Mouse (Mus musculus): Measurements from ENCODE around the gene Usp40. TPM values are rescaled to one million over a fixed set of nuclear protein-coding genes. Genes with fewer than 3 reads are reported as not detected.

Gene Usp40
- polyA plus RNA-seq, 2 experiments, result 4.5 to 4.9 TPM

DNA sequence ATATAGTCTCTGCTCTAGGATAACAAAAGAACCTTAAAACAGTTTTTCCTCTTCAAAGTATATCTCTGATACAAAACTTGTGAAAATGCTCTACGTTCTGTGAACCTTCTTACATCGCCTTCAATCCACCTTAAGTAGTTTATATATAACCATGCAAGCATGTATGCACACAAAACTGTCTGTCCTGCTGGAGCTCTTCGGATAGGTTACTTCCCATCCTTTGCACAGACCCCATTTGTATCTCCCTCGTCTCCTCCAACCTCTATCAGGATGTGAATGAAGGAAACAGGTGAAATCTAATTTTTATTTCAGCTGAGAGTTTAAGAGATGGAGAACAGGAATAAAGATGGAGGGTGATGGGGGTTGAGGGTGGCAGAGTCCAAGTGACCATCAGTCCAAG lies 384 bp upstream of the Usp40 start:
- peak overlapping the region; percentile 85 for H3K9ac ChIP-seq (replicated peaks)

DNA sequence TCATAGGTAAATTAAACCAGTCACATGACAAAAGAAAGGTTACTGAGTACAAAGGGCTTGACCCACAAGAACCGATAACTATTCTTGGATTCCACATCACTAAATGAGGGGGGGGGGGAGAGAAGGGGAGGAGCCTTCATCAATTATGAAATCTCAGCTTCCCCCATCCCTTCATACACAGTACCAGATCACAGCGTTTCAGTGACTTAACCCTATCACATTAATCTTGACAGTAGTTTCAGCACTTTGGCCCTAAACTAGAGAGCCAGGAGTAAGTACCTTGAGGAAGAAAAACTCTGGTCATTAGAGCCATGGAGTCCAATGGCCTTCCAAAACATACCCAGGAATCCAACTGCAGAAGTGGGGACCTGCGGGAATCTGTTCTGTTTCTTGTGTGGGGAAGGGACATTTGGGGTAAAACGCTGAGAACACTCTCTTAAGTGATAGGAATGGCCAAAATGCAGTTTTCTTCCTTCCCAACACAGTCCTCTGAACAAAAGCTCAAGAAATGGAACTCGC lies 600 bp downstream of the Usp40 start:
- peak overlapping the region; percentile 85 for H3K9ac ChIP-seq (replicated peaks)
- H3K4me2 ChIP-seq (ENCODE audit: low read depth), result peak overlapping the region; percentile 72
- H3K9me3 ChIP-seq (ENCODE audit: control insufficient read depth, low read length), result no peaks in the 10 kb centered on the region
- 10% methylated on average over 5 of the region's 5 CpGs for WGBS (ENCODE audit: insufficient replicate concordance)
- no peaks in the 10 kb centered on the region for H3K36me3 ChIP-seq (replicated peaks; ENCODE audit: control insufficient read depth, insufficient read depth, low read depth)
- DNase-seq (ENCODE audit: low read depth in 3 of 3, low spot score in 3 of 3), result no peak
- no peaks in the 10 kb centered on the region for H3K27me3 ChIP-seq (ENCODE audit: control insufficient read depth, insufficient read depth, low read length)
- 0 out of 2 replicates have a peak, but pooled peaks have one; percentile 36 for ATAC-seq (ENCODE audit: insufficient read depth)
- H3K4me3 ChIP-seq (ENCODE audit: insufficient read depth in 1 of 2, low read depth in 2 of 2, low read length in 2 of 2), result peak overlapping the region; percentile 81
- H3K4me1 ChIP-seq (replicated peaks; ENCODE audit: control insufficient read depth in 2 of 2, insufficient read depth in 2 of 2, low read length in 1 of 2), result peaks cover 0 to 4% of the 10 kb centered on the region in 2 experiments; a peak in 2 of 4 replicates
- TF ChIP-seq CTCF (IDR thresholded peaks at IDR 0.05; ENCODE audit: low read depth) (no peak), EP300 (IDR thresholded peaks at IDR 0.05; ENCODE audit: low read depth) (no peak)
- no peak overlapping the region; the same call in 1 of the 2 replicates for H3K27ac ChIP-seq

More for the DNA sequence above, 384 bp upstream of the Usp40 start:
- no peaks in the 10 kb centered on the region for H3K9me3 ChIP-seq (ENCODE audit: control insufficient read depth, low read length)
- H3K27me3 ChIP-seq (ENCODE audit: control insufficient read depth, insufficient read depth, low read length), result no peaks in the 10 kb centered on the region
- H3K36me3 ChIP-seq (replicated peaks; ENCODE audit: control insufficient read depth, insufficient read depth, low read depth), result no peaks in the 10 kb centered on the region
- ATAC-seq (ENCODE audit: insufficient read depth), result no peak
- peaks cover 0 to 4% of the 10 kb centered on the region in 2 experiments; a peak in 2 of 4 replicates for H3K4me1 ChIP-seq (replicated peaks; ENCODE audit: control insufficient read depth in 2 of 2, insufficient read depth in 2 of 2, low read length in 1 of 2)
- peak overlapping the region; percentile 72 for H3K4me2 ChIP-seq (ENCODE audit: low read depth)
- peak overlapping the region in 1 of 2 experiments; percentile 81; a peak in 2 of 4 replicates for H3K4me3 ChIP-seq (ENCODE audit: insufficient read depth in 1 of 2, low read depth in 2 of 2, low read length in 2 of 2)
- 38% methylated on average over 4 of the region's 4 CpGs for WGBS (ENCODE audit: insufficient replicate concordance)
- no peak for DNase-seq (ENCODE audit: low read depth in 3 of 3, low spot score in 3 of 3)
- H3K27ac ChIP-seq, result no peak overlapping the region
- TF ChIP-seq CTCF (IDR thresholded peaks at IDR 0.05; ENCODE audit: low read depth) (no peak), EP300 (IDR thresholded peaks at IDR 0.05; ENCODE audit: low read depth) (no peak)

DNA sequence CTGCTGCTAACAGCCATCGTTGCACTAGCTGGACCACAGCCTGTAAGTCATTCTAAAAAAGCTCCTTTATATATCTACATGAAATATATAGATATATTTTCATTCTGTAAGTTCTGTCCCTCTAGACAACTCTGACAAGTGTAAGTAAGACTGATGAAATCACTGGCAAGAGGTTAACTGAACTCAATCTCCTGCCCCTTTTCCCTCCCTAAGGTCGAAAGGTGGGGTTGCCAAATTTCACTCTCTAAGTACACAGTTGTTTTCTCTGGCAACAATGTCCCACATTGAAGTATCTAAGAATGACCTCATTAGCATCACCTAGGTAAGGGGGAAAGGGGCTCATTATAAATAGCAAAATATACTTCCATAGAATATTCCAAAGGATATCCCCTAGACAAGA lies 15.6 kb downstream of the Usp40 start:
- peaks cover 13% of the 10 kb centered on the region for H3K36me3 ChIP-seq (replicated peaks; ENCODE audit: control insufficient read depth, insufficient read depth, low read depth)
- no peak overlapping the region for H3K4me2 ChIP-seq (ENCODE audit: low read depth)
- no peak overlapping the region for H3K4me3 ChIP-seq (ENCODE audit: insufficient read depth in 1 of 2, low read depth in 2 of 2, low read length in 2 of 2)
- H3K4me1 ChIP-seq (replicated peaks; ENCODE audit: control insufficient read depth in 2 of 2, insufficient read depth in 2 of 2, low read length in 1 of 2), result no peaks in the 10 kb centered on the region
- no peak for ATAC-seq (ENCODE audit: insufficient read depth)
- no peak overlapping the region for H3K27ac ChIP-seq
- H3K9me3 ChIP-seq (ENCODE audit: control insufficient read depth, low read length), result no peaks in the 10 kb centered on the region
- WGBS (ENCODE audit: insufficient replicate concordance), result 68% methylated on average over 2 of the region's 2 CpGs
- DNase-seq (ENCODE audit: low read depth in 3 of 3, low spot score in 3 of 3), result no peak
- H3K9ac ChIP-seq (replicated peaks), result no peak overlapping the region
- H3K27me3 ChIP-seq (ENCODE audit: control insufficient read depth, insufficient read depth, low read length), result no peaks in the 10 kb centered on the region
- no peak for TF ChIP-seq CTCF (IDR thresholded peaks at IDR 0.05; ENCODE audit: low read depth)

DNA sequence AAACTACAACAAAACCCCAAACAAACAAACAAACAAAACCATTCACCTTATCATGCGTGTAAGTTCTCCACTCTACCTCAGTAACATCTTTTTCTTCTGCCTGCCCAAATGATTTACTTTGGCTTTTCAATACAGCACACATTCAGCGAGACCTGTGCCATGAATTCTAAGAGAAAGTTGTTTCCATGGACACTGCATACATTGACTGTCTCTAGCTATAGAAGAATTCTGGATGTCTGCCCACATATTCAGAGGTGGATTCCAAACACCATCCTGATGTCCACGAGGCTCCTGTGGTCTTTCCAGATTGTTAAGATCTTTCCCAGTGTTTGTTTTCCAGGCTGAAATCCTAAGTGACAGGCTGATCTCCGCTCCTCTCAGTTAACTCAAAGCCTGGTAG lies 26.1 kb downstream of the Usp40 start:
- 75% methylated on average over 4 of the region's 4 CpGs for WGBS (ENCODE audit: insufficient replicate concordance)
- H3K4me2 ChIP-seq (ENCODE audit: low read depth), result no peak overlapping the region
- no peaks in the 10 kb centered on the region for H3K4me1 ChIP-seq (replicated peaks; ENCODE audit: control insufficient read depth in 2 of 2, insufficient read depth in 2 of 2, low read length in 1 of 2)
- TF ChIP-seq CTCF (IDR thresholded peaks at IDR 0.05; ENCODE audit: low read depth) (no peak), EP300 (IDR thresholded peaks at IDR 0.05; ENCODE audit: low read depth) (no peak)
- no peak overlapping the region for H3K9ac ChIP-seq (replicated peaks)
- DNase-seq (ENCODE audit: low read depth in 3 of 3, low spot score in 3 of 3), result no peak
- H3K27me3 ChIP-seq (ENCODE audit: control insufficient read depth, insufficient read depth, low read length), result no peaks in the 10 kb centered on the region
- H3K27ac ChIP-seq, result no peak overlapping the region
- H3K4me3 ChIP-seq (ENCODE audit: insufficient read depth in 1 of 2, low read depth in 2 of 2, low read length in 2 of 2), result no peak overlapping the region
- ATAC-seq (ENCODE audit: insufficient read depth), result no peak
- H3K36me3 ChIP-seq (replicated peaks; ENCODE audit: control insufficient read depth, insufficient read depth, low read depth), result no peaks in the 10 kb centered on the region; the same call in 1 of the 2 replicates
- no peaks in the 10 kb centered on the region for H3K9me3 ChIP-seq (ENCODE audit: control insufficient read depth, low read length)

DNA sequence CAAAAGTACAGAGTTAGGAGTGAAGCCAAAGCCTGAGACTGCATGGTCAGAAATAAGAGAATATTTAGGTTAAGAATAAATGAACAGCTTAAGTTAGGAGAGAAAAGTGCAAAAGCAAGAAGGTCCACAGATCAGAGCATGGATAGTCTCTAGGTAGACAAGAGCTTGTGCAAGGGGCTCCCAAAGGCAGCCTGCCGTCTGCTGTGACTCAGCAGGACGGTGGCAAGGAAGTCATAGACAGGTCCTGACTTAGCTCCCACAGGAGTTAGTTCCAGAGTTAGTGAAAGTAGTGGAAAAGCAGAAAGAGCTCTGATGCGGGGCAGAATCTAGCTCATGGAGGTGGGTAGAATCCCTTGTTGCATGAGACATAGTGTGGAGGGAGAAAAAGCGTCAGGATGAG lies 38.0 kb downstream of the Usp40 start:
- Histone ChIP-seq H3K27me3 (ENCODE audit: control insufficient read depth, insufficient read depth, low read length) (no peaks in the 10 kb centered on the region), H3K9ac (replicated peaks) (no peak overlapping the region), H3K27ac (no peak overlapping the region), H3K4me2 (ENCODE audit: low read depth) (no peak overlapping the region), H3K4me1 (replicated peaks; ENCODE audit: control insufficient read depth in 2 of 2, insufficient read depth in 2 of 2, low read length in 1 of 2) (no peaks in the 10 kb centered on the region), H3K9me3 (ENCODE audit: control insufficient read depth, low read length) (no peaks in the 10 kb centered on the region), H3K36me3 (replicated peaks; ENCODE audit: control insufficient read depth, insufficient read depth, low read depth) (no peaks in the 10 kb centered on the region; the same call in none of the 2 replicates), H3K4me3 (ENCODE audit: insufficient read depth in 1 of 2, low read depth in 2 of 2, low read length in 2 of 2) (no peak overlapping the region)
- TF ChIP-seq EP300 (IDR thresholded peaks at IDR 0.05; ENCODE audit: low read depth) (no peak), CTCF (IDR thresholded peaks at IDR 0.05; ENCODE audit: low read depth) (no peak)
- WGBS (ENCODE audit: insufficient replicate concordance), result 53% methylated on average over 4 of the region's 4 CpGs
- DNase-seq (ENCODE audit: low read depth in 3 of 3, low spot score in 3 of 3), result no peak
- no peak for ATAC-seq (ENCODE audit: insufficient read depth)

Measured in liver, embryonic 14.5 days (tissue).